Mouse (Mus musculus) liver, adult 2 months (tissue): Measurements from ENCODE around the gene Ppp1r14d. TPM values are rescaled to one million over a fixed set of nuclear protein-coding genes. Genes with fewer than 3 reads are reported as not detected.

Experiments
- DNase-seq: peaks from one replicate; pipeline ENCODE4 v3.0.0-alpha.2; 2011; ENCODE audit warnings: low read depth, low spot score; ENCODE audit errors: extremely low read depth
- H3K27ac ChIP-seq: fragments of 200-500 bp; replicated peaks from 2 replicates; pipeline ENCODE4 v1.5.1; 2012; ENCODE audit warnings: low read depth, mild to moderate bottlenecking, control low read depth, inconsistent platforms, low read length; ENCODE audit not compliant: insufficient read depth
- H3K27me3 ChIP-seq: fragments of 200-500 bp; 2 replicates; pipeline ENCODE4 v1.6.1; 2012; ENCODE audit warnings: mild to moderate bottlenecking, moderate library complexity, low read length, inconsistent platforms; ENCODE audit not compliant: control insufficient read depth, insufficient read depth
- H3K36me3 ChIP-seq: fragments of 200-500 bp; 2 replicates; pipeline ENCODE4 v1.6.1; 2012; ENCODE audit warnings: low read length, inconsistent platforms; ENCODE audit not compliant: control insufficient read depth, insufficient read depth
- H3K4me1 ChIP-seq: fragments of 200-500 bp; 2 replicates; pipeline ENCODE4 v1.6.1; 2011; ENCODE audit warnings: low read length; ENCODE audit not compliant: control insufficient read depth, insufficient read depth
- H3K4me3 ChIP-seq: fragments of 200-500 bp; 2 replicates; pipeline ENCODE4 v1.5.1; 2011; ENCODE audit warnings: low read depth, mild to moderate bottlenecking, control low read depth, low read length, moderate library complexity; ENCODE audit not compliant: insufficient read depth
- H3K79me2 ChIP-seq: fragments of 200-500 bp; 2 replicates; pipeline ENCODE4 v1.6.1; 2012; ENCODE audit warnings: inconsistent platforms, mild to moderate bottlenecking, low read length, moderate library complexity; ENCODE audit not compliant: control insufficient read depth, insufficient read depth
- H3K9ac ChIP-seq: fragments of 200-500 bp; 2 replicates; pipeline ENCODE4 v1.6.1; 2012; ENCODE audit warnings: low read depth, mild to moderate bottlenecking, control low read depth, inconsistent platforms, low read length
- CTCF ChIP-seq: fragments of 200-500 bp; IDR thresholded peaks from 2 replicates; pipeline ENCODE4 v1.5.1; 2011; ENCODE audit warnings: low read depth, low read length, control low read depth
- POLR2A ChIP-seq: fragments of 200-500 bp; IDR thresholded peaks from 2 replicates; pipeline ENCODE4 v1.6.1; 2011; ENCODE audit warnings: low read length, control low read depth; ENCODE audit not compliant: insufficient read depth; ENCODE audit errors: extremely low read depth
- WGBS: fragments of 180-500 bp; shearing (Covaris S2); methylation state at CpG from one replicate; pipeline ENCODE4 v1.1.7; 2018; 5-methylcytosine and 5-hydroxymethylcytosine counted together
- polyA plus RNA-seq: library from polyadenylated mRNA; depleted of rRNA; stranded (reverse); fragments of >200 nt; gene quantifications from 2 replicates; pipeline ENCODE4 v1.2.3, GENCODE M21; 2012
- total RNA-seq: library from RNA; depleted of rRNA; stranded (reverse); fragments of >200 nt; gene quantifications from 2 replicates; pipeline ENCODE4 v1.2.3, GENCODE M21; 2014

The Ppp1r14d gene
- total and polyA plus RNA-seq, 2 experiments, result 0.11 TPM; not detected in 1

DNA sequence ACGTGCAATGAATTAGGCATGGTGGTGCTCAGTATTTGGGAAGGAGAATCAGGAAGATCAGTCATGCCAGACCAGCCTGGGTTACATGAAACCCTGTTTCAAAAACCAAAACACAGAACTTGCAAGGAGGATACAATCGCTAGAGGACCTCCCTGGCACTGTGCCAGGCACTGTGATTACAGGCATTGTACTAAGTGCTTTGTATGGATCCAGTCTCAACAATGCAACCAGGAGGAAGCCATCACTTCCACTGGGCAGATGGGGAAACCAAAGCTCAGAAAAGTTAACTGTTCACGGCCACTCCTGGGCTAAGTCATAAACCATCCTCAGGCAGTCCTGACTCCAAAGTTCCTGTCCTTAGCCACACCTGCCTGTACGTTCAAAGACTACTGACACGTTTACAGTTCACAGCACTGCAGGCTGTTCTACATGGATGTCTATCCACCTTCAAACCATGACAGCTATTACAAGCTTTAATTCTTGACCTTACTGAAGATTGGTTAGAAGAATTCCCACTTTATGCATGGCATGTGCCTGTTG is 26.7 kb downstream of the Ppp1r14d start:
- no peak overlapping the region for H3K27ac ChIP-seq
- no peak overlapping the region for H3K4me3 ChIP-seq
- no peak for DNase-seq
- H3K79me2 ChIP-seq, result no peaks in the 10 kb centered on the region; the same call in 1 of the 2 replicates
- 74% methylated on average over 5 of the region's 5 CpGs for WGBS
- peaks cover 2% of the 10 kb centered on the region; the same call in 1 of the 2 replicates for H3K4me1 ChIP-seq
- H3K27me3 ChIP-seq, result no peaks in the 10 kb centered on the region
- no peak overlapping the region for H3K9ac ChIP-seq
- no peaks in the 10 kb centered on the region for H3K36me3 ChIP-seq
- TF ChIP-seq POLR2A (no peak), CTCF (no peak)

DNA sequence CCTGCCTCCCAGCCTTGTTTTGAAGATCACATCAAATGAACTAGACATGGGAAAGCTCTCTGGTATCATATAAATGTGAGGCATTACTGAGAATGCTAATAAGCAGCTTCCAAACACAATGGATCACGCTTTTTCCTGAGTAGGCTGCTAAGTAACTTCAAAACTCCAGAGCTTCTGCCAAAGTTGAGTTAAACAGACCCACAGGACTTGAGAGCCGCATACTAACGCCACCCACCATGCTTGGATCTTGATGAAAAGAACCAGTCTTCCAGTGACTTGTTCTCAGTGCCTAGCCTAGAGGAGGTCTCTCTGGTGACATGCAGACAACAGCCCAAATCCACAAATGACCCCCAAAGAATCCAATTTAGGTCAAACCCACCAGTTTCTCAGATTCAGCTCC is 30.8 kb downstream of the Ppp1r14d start:
- no peak for DNase-seq
- 94% methylated on average over 3 of the region's 3 CpGs for WGBS
- Histone ChIP-seq H3K4me3 (no peak overlapping the region), H3K9ac (no peak overlapping the region), H3K4me1 (no peaks in the 10 kb centered on the region; the same call in 1 of the 2 replicates), H3K27me3 (no peaks in the 10 kb centered on the region), H3K36me3 (no peaks in the 10 kb centered on the region), H3K27ac (no peak overlapping the region), H3K79me2 (peaks cover 5% of the 10 kb centered on the region; the same call in 1 of the 2 replicates)
- TF ChIP-seq POLR2A (no peak), CTCF (no peak)

DNA sequence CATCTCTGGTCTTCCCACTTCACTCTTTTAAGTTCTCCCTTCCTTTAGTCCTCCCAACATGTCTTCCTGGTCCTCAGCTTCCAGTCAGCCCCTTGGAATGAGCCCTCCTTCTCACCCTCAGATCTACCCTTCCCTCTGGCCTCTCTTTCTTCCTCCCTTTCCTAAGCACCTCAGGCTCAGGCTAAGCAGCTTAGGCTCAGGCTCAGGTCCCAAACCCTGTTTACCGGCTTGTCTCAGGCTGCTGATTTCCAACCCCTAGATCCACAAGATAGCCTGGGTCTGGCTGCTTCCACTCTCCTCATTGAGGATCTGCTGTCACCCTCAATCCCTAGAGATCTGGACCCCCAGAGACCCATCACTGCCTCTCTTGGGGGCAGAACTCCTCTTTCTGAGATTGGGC is 31.7 kb downstream of the Ppp1r14d start:
- Histone ChIP-seq H3K36me3 (no peaks in the 10 kb centered on the region), H3K27me3 (no peaks in the 10 kb centered on the region), H3K27ac (no peak overlapping the region), H3K4me1 (no peaks in the 10 kb centered on the region; the same call in 1 of the 2 replicates), H3K4me3 (no peak overlapping the region), H3K9ac (no peak overlapping the region), H3K79me2 (peaks cover 5% of the 10 kb centered on the region; the same call in 1 of the 2 replicates)
- DNase-seq, result no peak
- TF ChIP-seq CTCF (no peak), POLR2A (no peak)
- 61% methylated on average over 1 of the region's 1 CpGs for WGBS

DNA sequence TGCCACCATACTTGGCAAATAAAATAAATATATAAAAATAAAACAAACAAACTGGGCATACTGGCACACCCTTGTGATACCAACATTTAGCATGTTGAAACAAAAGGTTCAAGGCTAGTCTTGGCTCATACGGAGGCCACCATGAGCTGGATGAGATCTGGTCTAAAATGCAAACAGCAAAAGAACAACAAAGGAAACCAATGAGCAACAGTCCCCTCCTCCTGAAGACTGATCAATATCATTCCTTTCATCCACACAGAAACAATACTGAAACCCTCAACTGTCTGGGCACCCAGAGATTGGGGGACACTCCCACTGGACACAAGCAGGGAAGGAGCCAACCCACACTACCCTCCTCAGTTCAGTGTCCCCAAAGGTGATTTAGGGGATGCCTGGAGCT is 32.2 kb downstream of the Ppp1r14d start:
- Histone ChIP-seq H3K4me1 (no peaks in the 10 kb centered on the region; the same call in 1 of the 2 replicates), H3K79me2 (peaks cover 5% of the 10 kb centered on the region; the same call in 1 of the 2 replicates), H3K4me3 (no peak overlapping the region), H3K27me3 (no peaks in the 10 kb centered on the region), H3K27ac (no peak overlapping the region), H3K36me3 (no peaks in the 10 kb centered on the region), H3K9ac (no peak overlapping the region)
- WGBS, result 21% methylated on average over 1 of the region's 1 CpGs
- no peak for DNase-seq
- no peak for TF ChIP-seq POLR2A

DNA sequence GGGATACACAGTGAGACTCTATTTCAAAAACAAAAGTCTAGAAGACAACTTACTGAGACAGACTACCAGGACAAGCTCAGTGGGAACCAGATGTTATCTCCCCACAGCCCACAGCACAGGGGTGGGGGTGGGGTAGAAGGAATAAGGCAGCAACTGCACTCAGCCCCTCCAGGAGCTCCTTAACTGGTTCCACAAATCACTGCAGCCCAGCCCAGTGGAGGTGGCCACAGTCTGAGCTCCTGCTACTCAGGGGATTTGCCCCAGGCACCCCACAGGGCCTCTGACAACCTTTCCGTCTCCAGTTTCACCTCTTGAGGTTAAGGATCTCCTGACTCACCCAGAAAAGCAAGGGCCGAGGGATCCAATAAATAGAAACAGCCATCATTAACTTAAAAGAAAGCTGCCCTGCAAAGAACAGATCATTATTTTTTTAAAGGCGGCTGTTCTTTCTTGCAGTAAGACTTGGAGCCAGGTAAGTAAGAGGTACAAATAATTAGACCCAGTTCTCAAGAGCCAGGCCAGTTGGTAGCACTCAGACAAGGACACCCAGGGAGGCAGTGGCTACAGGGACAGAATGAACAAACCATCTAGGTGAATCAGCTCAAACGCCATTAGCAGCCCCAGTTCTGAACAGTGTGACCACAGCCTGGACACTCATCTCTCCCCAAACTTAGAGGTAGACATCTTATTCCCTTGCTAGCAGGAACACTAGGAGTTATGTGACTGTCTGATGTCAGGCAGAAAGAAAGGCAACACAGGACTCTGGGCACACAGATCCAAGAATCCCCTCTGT is 33.2 kb downstream of the Ppp1r14d start:
- H3K9ac ChIP-seq, result no peak overlapping the region
- H3K79me2 ChIP-seq, result peaks cover 5% of the 10 kb centered on the region; the same call in 1 of the 2 replicates
- no peaks in the 10 kb centered on the region; the same call in 1 of the 2 replicates for H3K4me1 ChIP-seq
- WGBS, result 94% methylated on average over 4 of the region's 4 CpGs
- H3K36me3 ChIP-seq, result no peaks in the 10 kb centered on the region
- no peak overlapping the region for H3K4me3 ChIP-seq
- no peak for DNase-seq
- H3K27me3 ChIP-seq, result no peaks in the 10 kb centered on the region
- no peak for TF ChIP-seq CTCF
- TF ChIP-seq POLR2A, result no peak
- no peak overlapping the region for H3K27ac ChIP-seq

DNA sequence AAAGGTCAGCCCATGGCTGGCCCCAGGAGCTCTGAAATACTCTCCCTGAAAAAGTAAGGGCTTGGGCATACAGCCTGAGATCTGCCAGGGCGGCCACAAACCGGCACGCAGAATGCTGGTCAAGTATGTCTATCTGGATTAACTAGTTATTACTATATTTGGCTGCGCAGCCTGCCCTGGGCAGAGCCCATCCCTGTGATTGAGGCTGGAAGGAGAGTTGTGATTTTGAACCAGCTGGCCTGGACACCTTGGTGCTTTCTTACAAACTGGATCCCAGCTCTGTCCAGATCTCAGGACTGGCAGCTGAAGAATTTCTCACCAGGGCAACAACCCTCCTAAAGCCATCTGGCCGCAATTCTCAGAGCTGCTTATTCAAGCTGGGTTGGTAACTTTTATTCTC is 35.6 kb downstream of the Ppp1r14d start:
- Histone ChIP-seq H3K4me1 (peaks cover 1% of the 10 kb centered on the region; the same call in 1 of the 2 replicates), H3K27ac (no peak overlapping the region), H3K27me3 (no peaks in the 10 kb centered on the region), H3K9ac (no peak overlapping the region), H3K4me3 (no peak overlapping the region), H3K36me3 (no peaks in the 10 kb centered on the region), H3K79me2 (0 out of 2 replicates have a peak, but pooled peaks cover 5% of the 10 kb centered on the region)
- DNase-seq, result no peak
- 94% methylated on average over 5 of the region's 5 CpGs for WGBS
- TF ChIP-seq CTCF (no peak), POLR2A (no peak)
